Comparison of ENCODE assay signal across 18 mouse cellular contexts in genomic region chr13:99067504-99067903, GRCm38 (mm10).
"Had no signal": no experiment of that assay in that cellular context is flagged by ENCODE, and none has a peak within 500 bp of the region (broad histone marks: within the 10 kb centered on the region; RNA-seq: fewer than 3 reads in every experiment).

No protein-coding gene starts in this region.

- DNase-seq: lung, embryonic 14.5 days; lung, postnatal 10 days; lung, postnatal 4 days; midbrain, embryonic 14.5 days; retina, postnatal 1 day; right cerebral cortex, adult 18-20 months; right cerebral cortex, postnatal 25 days; right cerebral cortex, postnatal 4 days; spleen, adult 18-20 months; thymus, adult 18-20 months; thymus, postnatal 14 days; thymus, postnatal 36 days had no signal

- H3K4me3 ChIP-seq: midbrain, embryonic 10.5 days; midbrain, embryonic 12.5 days; myocyte; neural tube, embryonic 13.5 days; neural tube, embryonic 15.5 days had no signal

- H3K36me3 ChIP-seq: midbrain, embryonic 10.5 days; midbrain, embryonic 12.5 days; neural tube, embryonic 13.5 days; neural tube, embryonic 15.5 days had no signal

- H3K27ac ChIP-seq: midbrain, embryonic 10.5 days; midbrain, embryonic 12.5 days; neural tube, embryonic 13.5 days; neural tube, embryonic 15.5 days had no signal

- ATAC-seq: midbrain, embryonic 16.5 days had no signal

- H3K9ac ChIP-seq: lung, embryonic 14.5 days; midbrain, embryonic 12.5 days; neural tube, embryonic 13.5 days; neural tube, embryonic 15.5 days had no signal

- H3K4me2 ChIP-seq: lung, embryonic 14.5 days; midbrain, embryonic 12.5 days; neural tube, embryonic 13.5 days; neural tube, embryonic 15.5 days had no signal

- H3K9me3 ChIP-seq: midbrain, embryonic 10.5 days; midbrain, embryonic 12.5 days; neural tube, embryonic 13.5 days; neural tube, embryonic 15.5 days had no signal

- H3K27me3 ChIP-seq: midbrain, embryonic 12.5 days; neural tube, embryonic 13.5 days; neural tube, embryonic 15.5 days had no signal
